Mouse (Mus musculus) E14TG2a.4 (cell line): ENCODE results near the gene Pcdh8.

Experiments used
- H3K27me3 ChIP-seq: 2 replicates; pipeline ENCODE4 v1.6.1; 2014; ENCODE audit warnings: low read length, control low read depth; ENCODE audit not compliant: insufficient read depth
- H3K36me3 ChIP-seq: 2 replicates; pipeline ENCODE4 v1.6.1; 2014; ENCODE audit warnings: low read length, control low read depth; ENCODE audit not compliant: insufficient read depth
- H3K4me1 ChIP-seq: replicated peaks from 2 replicates; pipeline ENCODE4 v1.6.1; 2014; ENCODE audit warnings: low read depth, low read length, control low read depth
- H3K4me3 ChIP-seq: replicated peaks from 2 replicates; pipeline ENCODE4 v1.5.1; 2014; ENCODE audit warnings: mild to moderate bottlenecking, low read length
- H3K9me3 ChIP-seq: 2 replicates; pipeline ENCODE4 v1.6.1; 2014; ENCODE audit warnings: low read length, control low read depth
- CTCF ChIP-seq: conservative IDR thresholded peaks from 2 replicates; pipeline ENCODE4 v1.5.1; 2014; ENCODE audit warnings: low read length
- NANOG ChIP-seq: IDR thresholded peaks from 2 replicates; pipeline ENCODE4 v1.6.1; 2014; ENCODE audit warnings: borderline replicate concordance, low read length, mixed read lengths
- POU5F1 ChIP-seq: IDR thresholded peaks from 2 replicates; pipeline ENCODE4 v1.6.1; 2014; ENCODE audit warnings: low read length, borderline replicate concordance

Pcdh8 gene

DNA sequence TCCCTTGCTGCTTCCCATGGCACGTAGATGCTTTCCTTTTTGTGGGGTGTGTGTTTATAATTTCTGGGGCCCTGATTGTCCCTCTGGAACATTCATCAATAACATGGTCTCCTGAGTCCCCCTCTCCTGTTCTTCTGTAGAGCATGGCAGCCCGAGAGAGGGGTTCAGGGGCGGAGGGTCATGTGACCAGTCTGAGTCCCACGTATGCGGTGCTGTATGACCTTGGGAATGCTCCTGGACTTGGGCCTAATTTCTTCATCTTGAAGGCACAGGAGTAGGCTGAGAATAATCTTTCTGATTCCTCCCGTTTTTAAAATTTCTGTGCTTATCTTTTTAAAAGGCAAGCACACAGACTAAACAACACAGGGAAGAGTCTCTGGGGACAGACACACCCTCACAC, 37.6 kb downstream of the Pcdh8 start:
- Histone ChIP-seq H3K36me3 (no peaks in the 10 kb centered on the region), H3K4me3 (no peak overlapping the region), H3K27me3 (peaks cover 2% of the 10 kb centered on the region; the same call in 1 of the 2 replicates), H3K9me3 (0 out of 2 replicates have a peak, but pooled peaks cover 5% of the 10 kb centered on the region), H3K4me1 (peaks cover 32% of the 10 kb centered on the region)
- TF ChIP-seq POU5F1, result no peak
- no peak for TF ChIP-seq NANOG
- no peak for TF ChIP-seq CTCF

DNA sequence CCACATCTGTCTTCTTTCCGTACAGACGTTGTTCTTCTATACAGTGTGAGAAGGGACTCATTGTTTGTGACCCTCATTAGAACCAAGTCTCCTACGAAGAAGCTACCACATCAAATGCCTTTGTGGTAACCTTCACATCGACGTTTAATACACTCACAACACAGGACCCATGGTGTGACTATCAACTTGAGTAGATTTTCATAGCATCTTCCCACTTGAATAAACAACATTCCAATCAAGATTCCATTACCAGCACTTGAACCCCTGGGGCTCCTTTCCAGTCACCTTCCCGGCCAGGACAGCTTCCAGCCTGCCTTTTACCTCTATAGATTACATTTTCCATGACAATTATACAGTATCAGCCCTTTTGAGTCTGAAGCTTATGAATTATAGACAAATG, 42.3 kb downstream of the Pcdh8 start:
- peaks cover 2% of the 10 kb centered on the region; the same call in 1 of the 2 replicates for H3K27me3 ChIP-seq
- peaks cover 17% of the 10 kb centered on the region for H3K4me1 ChIP-seq
- TF ChIP-seq CTCF, result no peak
- TF ChIP-seq POU5F1, result no peak
- TF ChIP-seq NANOG, result peak; percentile 87
- no peak overlapping the region for H3K4me3 ChIP-seq
- no peaks in the 10 kb centered on the region for H3K36me3 ChIP-seq
- H3K9me3 ChIP-seq, result no peaks in the 10 kb centered on the region

DNA sequence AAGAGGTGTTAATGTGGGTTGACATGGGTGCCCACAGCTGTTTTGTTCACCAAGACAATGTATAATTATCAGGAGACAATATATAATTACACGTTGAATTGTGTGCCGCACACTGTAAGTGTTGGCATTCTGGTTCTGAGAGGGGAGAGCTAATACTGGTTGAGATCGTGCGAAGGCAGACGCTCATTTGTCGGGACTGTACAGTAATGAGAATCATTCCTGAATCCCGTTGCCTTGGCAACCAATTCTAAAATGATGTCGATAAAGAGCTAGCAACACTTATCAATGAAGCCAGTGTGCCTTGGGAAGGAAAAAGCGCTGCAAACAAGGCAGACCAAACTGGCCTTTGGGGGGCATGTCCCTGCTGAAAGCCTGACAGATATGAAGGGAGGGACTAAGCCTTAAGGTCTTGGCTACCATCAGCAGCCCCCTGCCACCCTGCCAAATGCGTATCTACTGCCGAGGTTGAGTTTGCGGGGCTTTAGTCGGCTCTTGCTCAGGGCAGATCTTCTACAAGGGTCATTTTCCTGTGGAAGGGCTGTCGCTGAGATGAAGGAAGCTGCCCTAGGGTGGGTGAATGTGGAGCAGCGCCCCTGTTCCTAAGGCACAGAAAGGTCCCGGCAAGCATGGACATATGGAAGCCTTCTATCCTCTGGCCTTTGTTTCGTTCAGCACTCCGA, 47.0 kb downstream of the Pcdh8 start:
- Histone ChIP-seq H3K4me3 (no peak overlapping the region), H3K27me3 (no peaks in the 10 kb centered on the region), H3K9me3 (peaks cover 24% of the 10 kb centered on the region), H3K36me3 (no peaks in the 10 kb centered on the region; the same call in 1 of the 2 replicates), H3K4me1 (peaks cover 7% of the 10 kb centered on the region)
- no peak for TF ChIP-seq NANOG
- no peak for TF ChIP-seq POU5F1
- TF ChIP-seq CTCF, result no peak

DNA sequence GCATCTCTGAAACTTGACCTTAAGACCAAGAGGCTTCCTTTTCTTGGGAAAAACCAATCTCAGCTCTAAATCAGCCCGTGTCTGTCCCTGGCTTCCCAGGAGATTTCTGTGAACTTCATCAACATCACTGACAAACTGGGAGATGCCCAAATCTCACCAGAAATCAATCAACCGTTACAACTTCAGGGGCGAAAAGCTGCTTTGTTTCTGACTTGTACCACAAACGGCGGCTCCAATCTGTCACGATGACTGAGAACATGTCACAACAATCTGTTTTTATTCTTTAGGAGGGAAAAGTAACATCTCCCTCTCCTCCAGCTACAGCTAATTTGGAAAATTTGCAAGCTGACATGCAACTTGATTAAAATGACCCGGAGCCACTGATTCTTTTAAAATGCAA, 48.9 kb downstream of the Pcdh8 start:
- Histone ChIP-seq H3K4me1 (no peaks in the 10 kb centered on the region), H3K36me3 (no peaks in the 10 kb centered on the region; the same call in 1 of the 2 replicates), H3K27me3 (0 out of 2 replicates have a peak, but pooled peaks cover 3% of the 10 kb centered on the region), H3K9me3 (peaks cover 24% of the 10 kb centered on the region), H3K4me3 (no peak overlapping the region)
- TF ChIP-seq CTCF, result no peak
- no peak for TF ChIP-seq POU5F1
- TF ChIP-seq NANOG, result no peak
